Mouse (Mus musculus) heart, embryonic 14.5 days (tissue): ENCODE data around the gene Unc13b. TPM values are rescaled to one million over a fixed set of nuclear protein-coding genes. Genes with fewer than 3 reads are reported as not detected.

Experiments used
- ATAC-seq: fragments of 200-750 bp; cut with Nextera tagmentation; 2 replicates; pipeline ENCODE4 v1.8.0; 2017; ENCODE audit warnings: low read depth, moderate TSS enrichment; ENCODE audit not compliant: insufficient number of reproducible peaks, insufficient read depth, low FRiP score
- H3K27ac ChIP-seq, 2 experiments: fragments of 200-500 bp in 1 of 2; fragments of 300-500 bp in 1 of 2; sonication (generic) in 1 of 2; replicated peaks in 1 of 2; 2 replicates each; pipeline ENCODE4 v1.5.1; 2012 to 2014; ENCODE audit warnings: low read depth in 2 of 2, low read length in 2 of 2, control low read depth in 1 of 2, mild to moderate bottlenecking in 1 of 2, mixed read lengths in 1 of 2; ENCODE audit not compliant: control insufficient read depth in 1 of 2, insufficient read depth in 1 of 2
- H3K27me3 ChIP-seq: fragments of 300-500 bp; sonication (generic); 2 replicates; pipeline ENCODE4 v1.6.1; 2014; ENCODE audit warnings: mild to moderate bottlenecking, low read length, control low read depth; ENCODE audit not compliant: control insufficient read depth, insufficient read depth
- H3K36me3 ChIP-seq: fragments of 300-500 bp; sonication (generic); 2 replicates; pipeline ENCODE4 v1.6.1; 2014; ENCODE audit warnings: mild to moderate bottlenecking, control low read depth, low read length, mixed read lengths; ENCODE audit not compliant: control insufficient read depth, insufficient read depth
- H3K4me1 ChIP-seq, 2 experiments: fragments of 200-500 bp in 1 of 2; fragments of 300-500 bp in 1 of 2; sonication (generic) in 1 of 2; 2 replicates each; pipeline ENCODE4 v1.6.1; 2012 to 2014; ENCODE audit warnings: low read length in 2 of 2, control low read depth in 1 of 2, mixed read lengths in 1 of 2; ENCODE audit not compliant: control insufficient read depth in 2 of 2, insufficient read depth in 2 of 2
- H3K4me2 ChIP-seq: fragments of 300-500 bp; sonication (generic); 2 replicates; pipeline ENCODE4 v1.6.1; 2014; ENCODE audit warnings: mild to moderate bottlenecking, low read length
- H3K4me3 ChIP-seq, 2 experiments: fragments of 200-500 bp in 1 of 2; fragments of 300-500 bp in 1 of 2; sonication (generic) in 1 of 2; 2 replicates each; pipeline ENCODE4 v1.5.1; 2012 to 2014; ENCODE audit warnings: low read length in 2 of 2, mild to moderate bottlenecking in 2 of 2, control low read depth in 1 of 2, low read depth in 1 of 2, moderate library complexity in 1 of 2; ENCODE audit not compliant: control insufficient read depth in 1 of 2, insufficient read depth in 1 of 2
- H3K9ac ChIP-seq: fragments of 300-500 bp; sonication (generic); 2 replicates; pipeline ENCODE4 v1.6.1; 2014; ENCODE audit warnings: mild to moderate bottlenecking, low read length
- H3K9me3 ChIP-seq: fragments of 300-500 bp; sonication (generic); 2 replicates; pipeline ENCODE4 v1.6.1; 2016; ENCODE audit warnings: low read length, control low read depth; ENCODE audit not compliant: control insufficient read depth
- WGBS: fragments of 180-500 bp; shearing (Covaris S2); extraction: QIAGEN DNeasy Blood & Tissue Kit; methylation state at CpG from one replicate; pipeline ENCODE4 v1.1.7; 2014; 5-methylcytosine and 5-hydroxymethylcytosine counted together
- polyA plus RNA-seq: library from polyadenylated mRNA; unstranded; fragments of >200 nt; fragmentation: Nextera tagmentation; extraction: Ambion mirVana; gene quantifications from 2 replicates; pipeline ENCODE4 v1.2.1, GENCODE M21; 2014

The Unc13b gene
- polyA plus RNA-seq, 1 experiment from 2014 or later: 16.4 TPM

DNA sequence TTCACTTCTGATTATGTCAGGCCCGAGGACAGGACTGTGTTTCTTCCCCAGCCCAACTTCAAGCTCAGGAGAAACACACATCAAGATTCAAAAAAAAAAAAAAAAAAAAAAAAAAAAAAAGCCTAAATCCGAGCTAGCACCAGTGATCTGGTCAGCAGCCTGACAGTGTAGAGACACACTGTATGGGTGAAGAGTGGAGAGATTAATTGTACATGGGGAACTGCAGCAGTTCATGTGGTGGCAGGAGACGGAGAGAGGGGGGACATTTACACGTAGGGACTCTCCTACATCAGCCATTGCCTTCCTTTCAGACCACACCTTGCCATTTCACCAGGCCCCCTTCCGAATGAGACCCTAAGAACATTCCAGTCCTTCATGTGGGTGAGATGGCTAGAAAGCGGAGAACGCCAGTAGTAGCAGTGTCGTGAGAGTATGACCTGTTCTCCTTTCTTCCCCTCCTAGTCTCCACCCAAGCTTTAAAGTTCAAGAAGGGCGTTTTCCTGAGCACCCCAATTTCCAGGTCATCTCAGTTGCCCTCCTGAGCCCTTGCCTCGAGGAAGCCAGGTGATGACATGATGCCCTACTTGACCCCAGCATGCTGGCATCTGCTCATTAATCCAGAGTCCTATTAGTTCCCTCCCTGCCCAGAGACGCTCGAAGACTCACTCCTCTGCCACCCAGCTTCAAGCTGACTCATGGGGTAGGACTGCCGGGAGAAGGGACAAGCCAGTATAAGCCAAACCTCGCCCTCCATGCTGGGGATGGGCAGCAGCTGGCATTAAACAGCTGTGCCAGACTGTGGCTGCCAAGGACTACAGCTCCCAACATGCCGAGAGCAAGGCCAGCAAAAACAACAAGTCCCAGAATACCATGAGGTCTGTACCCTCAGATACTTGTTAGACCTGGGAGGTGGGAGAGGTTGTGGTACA is 19.9 kb upstream of the Unc13b start:
- no peak for ATAC-seq
- peak overlapping the region; percentile 78 for H3K9ac ChIP-seq
- peak overlapping the region; percentile 53 to 71 for H3K4me3 ChIP-seq
- H3K27me3 ChIP-seq: no peaks in the 10 kb centered on the region
- no peaks in the 10 kb centered on the region for H3K9me3 ChIP-seq
- H3K4me2 ChIP-seq: peak overlapping the region; percentile 94
- WGBS: 39% methylated on average over 15 of the region's 15 CpGs
- peaks cover 16 to 30% of the 10 kb centered on the region in 2 experiments for H3K4me1 ChIP-seq
- peak overlapping the region; percentile 58 to 61 for H3K27ac ChIP-seq
- H3K36me3 ChIP-seq: peaks cover 29% of the 10 kb centered on the region

DNA sequence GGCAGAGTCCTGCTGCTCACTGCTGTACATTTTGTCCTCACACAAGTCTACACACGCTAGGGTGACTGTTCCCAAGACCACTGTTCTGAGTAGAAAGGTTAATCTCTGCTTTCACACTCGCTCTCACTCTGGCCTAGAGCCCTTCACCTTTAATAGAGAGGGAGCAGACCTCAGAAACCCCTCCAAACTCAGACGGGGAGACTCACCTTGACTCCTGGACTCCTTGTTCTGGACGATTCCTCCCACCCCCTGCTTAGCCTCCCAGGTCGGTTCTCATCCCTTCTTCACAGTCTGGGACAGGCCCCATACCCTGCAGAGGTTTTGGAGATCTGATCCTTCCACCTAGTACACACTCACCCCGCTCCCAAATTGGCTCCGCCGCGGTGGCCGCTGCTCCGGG is 19.1 kb upstream of the Unc13b start:
- H3K36me3 ChIP-seq: peaks cover 22% of the 10 kb centered on the region
- peak; percentile 7 for ATAC-seq
- H3K4me2 ChIP-seq: peak overlapping the region; percentile 94
- peaks cover 20 to 38% of the 10 kb centered on the region in 2 experiments for H3K4me1 ChIP-seq
- peak overlapping the region; percentile 58 to 61 for H3K27ac ChIP-seq
- H3K9me3 ChIP-seq: no peaks in the 10 kb centered on the region
- peak overlapping the region; percentile 53 to 71 for H3K4me3 ChIP-seq
- H3K9ac ChIP-seq: peak overlapping the region; percentile 78
- H3K27me3 ChIP-seq: no peaks in the 10 kb centered on the region
- WGBS: 2% methylated on average over 11 of the region's 11 CpGs

DNA sequence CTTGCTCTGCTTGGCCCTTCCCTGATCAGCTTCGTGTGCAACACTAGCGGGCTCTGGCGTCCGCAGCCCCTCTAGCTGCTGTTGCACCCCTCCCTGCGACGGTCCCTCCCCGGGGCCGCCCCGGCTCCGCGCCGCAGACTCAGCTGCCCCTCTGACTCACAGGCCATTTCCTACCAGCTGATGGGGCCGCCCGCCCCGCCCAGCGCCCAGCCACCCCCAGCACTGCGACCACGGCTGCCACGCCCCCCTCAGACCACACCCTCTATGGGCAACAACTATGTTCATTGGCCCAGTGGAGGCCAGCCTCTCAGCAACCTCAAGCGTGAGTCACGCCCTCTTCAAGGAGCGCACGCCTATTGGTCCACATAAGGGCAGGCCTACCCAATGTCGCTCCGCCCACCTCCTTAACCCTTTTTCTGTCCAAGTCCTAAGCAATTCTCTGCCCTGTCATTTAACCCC is 18.6 kb upstream of the Unc13b start:
- H3K9me3 ChIP-seq: no peaks in the 10 kb centered on the region
- peaks cover 23 to 43% of the 10 kb centered on the region in 2 experiments for H3K4me1 ChIP-seq
- 1% methylated on average over 25 of the region's 25 CpGs for WGBS
- ATAC-seq: peak; percentile 97
- peak overlapping the region; percentile 78 for H3K9ac ChIP-seq
- peak overlapping the region; percentile 58 to 61 for H3K27ac ChIP-seq
- H3K4me3 ChIP-seq: peak overlapping the region; percentile 53 to 71
- peak overlapping the region; percentile 94 for H3K4me2 ChIP-seq
- H3K27me3 ChIP-seq: no peaks in the 10 kb centered on the region
- peaks cover 19% of the 10 kb centered on the region for H3K36me3 ChIP-seq

DNA sequence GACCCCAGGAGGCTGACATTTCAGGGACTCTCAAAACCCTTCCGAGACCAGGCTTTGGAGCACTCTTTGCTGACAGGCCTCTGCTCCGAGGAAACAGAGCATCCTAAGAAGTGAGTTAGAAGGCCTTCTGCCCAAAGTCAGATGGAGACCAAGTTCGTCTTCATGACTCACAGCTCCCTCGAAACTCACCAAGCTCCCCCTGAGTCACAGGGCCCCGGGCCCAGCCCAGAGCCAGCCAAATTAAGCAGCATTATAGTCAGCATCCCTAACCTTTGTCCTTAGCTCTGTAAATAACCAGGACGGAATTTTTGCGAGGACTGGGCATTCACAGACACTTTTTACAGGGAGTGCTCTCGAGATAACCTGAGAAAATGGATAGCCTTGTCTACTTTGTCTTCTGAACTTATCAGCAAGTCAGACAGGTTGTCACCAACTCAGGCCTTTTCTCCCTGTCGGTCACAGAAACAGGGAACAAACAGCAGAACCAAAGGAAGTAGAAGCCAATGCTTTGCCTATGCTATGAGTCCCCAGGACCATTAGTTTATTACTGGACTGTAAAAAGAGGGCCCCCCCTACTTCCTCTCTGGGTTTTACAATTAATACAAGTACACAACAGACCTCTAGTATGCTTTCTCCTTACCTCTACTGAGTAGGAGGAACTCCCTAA is 17.7 kb upstream of the Unc13b start:
- 42% methylated on average over 9 of the region's 9 CpGs for WGBS
- ATAC-seq: no peak
- Histone ChIP-seq H3K4me3 (no peak overlapping the region), H3K4me1 (peaks cover 23 to 47% of the 10 kb centered on the region in 2 experiments), H3K36me3 (peaks cover 11% of the 10 kb centered on the region), H3K27me3 (no peaks in the 10 kb centered on the region), H3K9me3 (no peaks in the 10 kb centered on the region), H3K27ac (no peak overlapping the region), H3K4me2 (no peak overlapping the region), H3K9ac (no peak overlapping the region)

DNA sequence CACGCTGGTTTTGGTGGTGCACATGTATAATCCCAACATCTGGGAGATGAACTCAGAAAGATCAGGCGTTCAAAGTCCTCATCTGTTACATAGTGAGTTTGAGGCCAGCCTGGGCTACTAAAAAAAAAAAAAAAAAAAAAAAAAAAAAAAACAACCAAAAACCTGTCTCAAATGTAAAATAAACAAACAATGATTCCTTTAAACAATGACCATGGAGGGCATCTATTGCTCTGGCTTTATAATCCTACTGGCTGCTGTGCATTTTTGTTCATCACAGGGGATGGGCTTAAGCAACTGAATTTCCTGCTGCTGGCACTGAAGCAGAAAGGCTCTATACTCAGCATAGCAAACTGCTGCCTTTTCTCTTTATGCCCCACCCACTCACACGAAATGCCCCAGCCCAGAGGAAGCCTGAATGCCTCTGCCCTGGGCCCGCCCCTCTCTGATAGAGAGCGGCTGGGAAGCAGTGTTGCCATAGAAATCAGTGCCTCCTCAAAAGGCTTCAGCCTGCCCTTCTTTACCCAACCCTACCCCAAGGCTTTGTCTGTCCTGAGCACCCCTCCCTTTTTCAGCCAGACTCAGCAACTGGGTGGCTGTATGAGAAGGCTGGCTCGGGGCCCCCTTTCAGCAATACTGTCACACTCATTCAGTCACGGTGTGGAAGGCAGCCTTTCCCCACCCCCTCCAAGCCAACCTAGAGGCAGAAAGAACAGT is 15.0 kb upstream of the Unc13b start:
- ATAC-seq: peak; percentile 11; the same call in 1 of the 2 replicates
- Histone ChIP-seq H3K4me3 (peak overlapping the region; percentile 13 to 22; a peak in 2 of 4 replicates), H3K36me3 (no peaks in the 10 kb centered on the region), H3K9ac (peak overlapping the region; percentile 67), H3K9me3 (no peaks in the 10 kb centered on the region), H3K27ac (peak overlapping the region; percentile 29 to 74), H3K27me3 (no peaks in the 10 kb centered on the region), H3K4me1 (peaks cover 15 to 33% of the 10 kb centered on the region in 2 experiments), H3K4me2 (peak overlapping the region; percentile 78)
- 19% methylated on average over 7 of the region's 7 CpGs for WGBS

DNA sequence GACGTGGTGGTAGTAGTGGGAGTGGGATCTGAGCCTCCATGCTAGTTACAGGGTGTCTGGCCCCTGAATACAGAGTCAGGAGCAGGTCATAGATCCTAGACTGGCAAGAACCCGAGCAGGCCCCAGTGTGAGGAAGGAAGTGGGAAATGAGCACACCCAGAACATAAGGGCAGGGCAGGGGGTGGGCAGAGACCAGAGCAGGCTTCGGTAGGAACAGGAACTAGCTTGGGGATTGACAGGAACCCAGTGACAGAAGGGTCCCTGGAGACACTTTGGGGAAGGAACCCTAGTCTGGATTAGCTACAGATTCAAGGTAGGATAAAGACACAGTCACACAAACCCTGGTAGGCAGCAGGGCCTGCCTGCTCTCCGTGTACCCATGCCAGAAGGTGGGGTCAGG is 14.1 kb upstream of the Unc13b start:
- 34% methylated on average over 4 of the region's 4 CpGs for WGBS
- no peak for ATAC-seq
- H3K9me3 ChIP-seq: no peaks in the 10 kb centered on the region
- H3K36me3 ChIP-seq: no peaks in the 10 kb centered on the region
- no peaks in the 10 kb centered on the region for H3K27me3 ChIP-seq
- peaks cover 10 to 25% of the 10 kb centered on the region in 2 experiments for H3K4me1 ChIP-seq
- H3K27ac ChIP-seq: peak overlapping the region; percentile 29 to 74
- H3K4me2 ChIP-seq: peak overlapping the region; percentile 78
- H3K4me3 ChIP-seq: peak overlapping the region in 1 of 2 experiments; percentile 57; a peak in 2 of 4 replicates
- peak overlapping the region; percentile 67 for H3K9ac ChIP-seq

DNA sequence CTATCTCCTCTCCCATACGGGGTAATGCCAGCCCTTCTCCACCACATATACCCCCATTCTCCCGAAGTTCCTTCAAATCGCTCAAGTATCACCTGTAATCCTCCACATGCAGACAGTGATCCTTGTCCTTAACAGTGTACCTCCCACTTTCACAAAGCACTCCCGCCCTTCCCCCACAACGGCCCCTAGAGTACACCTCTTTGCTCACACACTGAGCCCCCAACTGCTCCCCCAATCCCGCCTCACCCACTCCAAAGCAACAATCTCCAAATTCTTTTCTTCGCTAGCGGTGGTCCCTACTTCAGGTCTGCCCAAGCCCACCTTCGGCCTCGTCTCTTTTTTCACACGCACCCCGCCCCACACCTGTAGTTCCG is 13.5 kb upstream of the Unc13b start:
- H3K27me3 ChIP-seq: no peaks in the 10 kb centered on the region
- H3K27ac ChIP-seq: peak overlapping the region in 1 of 2 experiments; percentile 50; a peak in 2 of 4 replicates
- peaks cover 10 to 25% of the 10 kb centered on the region in 2 experiments for H3K4me1 ChIP-seq
- ATAC-seq: 0 out of 2 replicates have a peak, but pooled peaks have one; percentile 0
- WGBS: 11% methylated on average over 13 of the region's 13 CpGs
- H3K4me3 ChIP-seq: peak overlapping the region; percentile 57
- peak overlapping the region; percentile 67 for H3K9ac ChIP-seq
- no peaks in the 10 kb centered on the region for H3K9me3 ChIP-seq
- no peaks in the 10 kb centered on the region for H3K36me3 ChIP-seq
- H3K4me2 ChIP-seq: peak overlapping the region; percentile 78
